In the genomic region with DNA sequence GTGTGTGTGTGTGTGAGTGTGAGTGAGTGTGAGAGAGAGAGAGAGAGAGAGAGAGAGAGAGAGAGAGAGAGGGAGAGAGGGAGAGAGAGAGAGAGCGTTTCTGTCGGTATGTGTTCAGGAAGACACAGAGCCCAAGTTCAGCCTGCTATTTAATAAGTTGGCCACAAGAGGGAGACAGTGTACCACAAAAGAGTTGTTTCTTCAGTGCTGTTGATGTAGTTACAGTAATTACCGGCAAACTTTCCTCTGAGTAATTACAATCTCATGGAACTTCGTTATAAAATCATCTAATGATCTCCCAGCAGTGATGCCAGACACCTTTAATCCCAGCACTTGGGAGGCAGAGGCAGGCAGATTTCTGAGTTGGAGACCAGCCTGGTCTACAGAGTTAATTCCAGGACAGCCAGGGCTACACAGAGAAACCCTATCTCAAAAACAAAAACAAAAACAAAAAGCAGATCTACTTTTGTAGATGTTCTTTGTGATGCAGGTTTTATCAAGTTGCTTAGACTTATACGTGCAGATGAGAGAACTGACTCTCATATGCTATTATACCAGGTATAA, we compare ENCODE assay signal across 8 mouse cellular contexts. TPM values are rescaled to one million over a fixed set of nuclear protein-coding genes. Genes with fewer than 3 reads are reported as not detected.
A peak's percentile ranks its signal among the peaks of the same experiment; 100 is the strongest.
DNase-seq lines count a peak whose midpoint lies in the region; ATAC-seq and TF ChIP-seq lines count a peak whose summit lies in the region.

No protein-coding gene starts in this region.

- peak; percentile 52; the same call in 1 of the 2 replicates for ATAC-seq in limb, embryonic 12.5 days (ENCODE audit: insufficient number of reproducible peaks, insufficient read depth, low FRiP score, low TSS enrichment, low read depth)
- 0 out of 2 replicates have a peak, but pooled peaks have one; percentile 50 for ATAC-seq in midbrain, postnatal 0 days (ENCODE audit: low FRiP score)

- no peaks in the 10 kb centered on the region for H3K36me3 ChIP-seq in limb, embryonic 12.5 days
- no peaks in the 10 kb centered on the region for H3K36me3 ChIP-seq in midbrain, postnatal 0 days (ENCODE audit: insufficient read depth, low read length)

- H3K4me3 ChIP-seq in limb, embryonic 12.5 days (replicated peaks), result no peak overlapping the region
- H3K4me3 ChIP-seq in midbrain, postnatal 0 days (ENCODE audit: low read depth, low read length), result no peak overlapping the region

- H3K9ac ChIP-seq in limb, embryonic 12.5 days (replicated peaks), result peak overlapping the region; percentile 40; the same call in 1 of the 2 replicates
- H3K9ac ChIP-seq in midbrain, postnatal 0 days (replicated peaks; ENCODE audit: low read length, poor library complexity, severe bottlenecking), result no peak overlapping the region

- no peaks in the 10 kb centered on the region for H3K9me3 ChIP-seq in limb, embryonic 12.5 days
- no peaks in the 10 kb centered on the region for H3K9me3 ChIP-seq in midbrain, postnatal 0 days (ENCODE audit: low read length)

- H3K4me1 ChIP-seq in limb, embryonic 12.5 days (replicated peaks), result no peaks in the 10 kb centered on the region
- no peaks in the 10 kb centered on the region for H3K4me1 ChIP-seq in midbrain, postnatal 0 days (ENCODE audit: insufficient read depth, low read length)

- DNase-seq in 3134 (ENCODE audit: extremely low read depth, insufficient read length, low spot score) (peak; percentile 46), ES-CJ7 (ENCODE audit: low read depth, low spot score) (peak; percentile 86)
- peak; percentile 59 to 78 for DNase-seq in cerebellum, postnatal 10 days
- DNase-seq in frontal cortex, postnatal 10 days (ENCODE audit: low spot score in 2 of 2), result peak; percentile 39 to 40
- peak; percentile 32 to 54 for DNase-seq in kidney, adult 8-10 months
- DNase-seq in midbrain, postnatal 0 days (ENCODE audit: low spot score), result peak; percentile 93
- peak; percentile 48 for DNase-seq in yolk sac, embryonic 10.5 days (ENCODE audit: low spot score)

- peak overlapping the region; percentile 33; the same call in 1 of the 2 replicates for H3K4me2 ChIP-seq in limb, embryonic 12.5 days
- H3K4me2 ChIP-seq in midbrain, postnatal 0 days (ENCODE audit: low read depth, low read length, poor library complexity, severe bottlenecking), result no peak overlapping the region

- no peaks in the 10 kb centered on the region for H3K27me3 ChIP-seq in limb, embryonic 12.5 days
- H3K27me3 ChIP-seq in midbrain, postnatal 0 days (ENCODE audit: insufficient read depth, low read length), result no peaks in the 10 kb centered on the region

- peak; percentile 91 for TF ChIP-seq CTCF in midbrain, postnatal 0 days (IDR thresholded peaks at IDR 0.05)

- H3K27ac ChIP-seq in limb, embryonic 12.5 days, result no peak overlapping the region
- H3K27ac ChIP-seq in midbrain, postnatal 0 days (ENCODE audit: low read depth, low read length), result no peak overlapping the region

- WGBS in limb, embryonic 12.5 days, result 10% methylated on average over 5 of the region's 5 CpGs
- WGBS in midbrain, postnatal 0 days, result 12% methylated on average over 4 of the region's 5 CpGs

RNA-seq across cellular contexts. Expression of gene Tfpi, which starts 21.3 kb away (rescaled TPM):
- polyA plus RNA-seq in limb, embryonic 12.5 days (2016; fragmentation: Nextera tagmentation; extraction: Ambion mirVana), result 15.1 and 16.2 TPM in 2 replicates
- total RNA-seq in midbrain, postnatal 0 days (2014; rRNA removed), result 10.0 and 10.4 TPM in 2 replicates
- 13.2 and 13.3 TPM in 2 replicates for polyA plus RNA-seq in midbrain, postnatal 0 days (2015; fragmentation: Nextera tagmentation; extraction: Ambion mirVana)

RNA-seq across cellular contexts. Expression of gene Calcrl, which starts 30.1 kb away (rescaled TPM):
- 12.7 and 12.9 TPM in 2 replicates for polyA plus RNA-seq in limb, embryonic 12.5 days (2016; fragmentation: Nextera tagmentation; extraction: Ambion mirVana)
- total RNA-seq in midbrain, postnatal 0 days (2014; rRNA removed), result 11.0 and 19.5 TPM in 2 replicates
- polyA plus RNA-seq in midbrain, postnatal 0 days (2015; fragmentation: Nextera tagmentation; extraction: Ambion mirVana), result 6.0 TPM in 2 replicates

Comparison
In these comparisons a context has a peak if more than half of its experiments do, and no peak if none do; other contexts are left out.
1. DNase-seq: peak in every context shown above with its lines; median percentile 93 in midbrain, postnatal 0 days; 86 in ES-CJ7; 68 in cerebellum, postnatal 10 days; 48 in yolk sac, embryonic 10.5 days; 46 in 3134; 43 in kidney, adult 8-10 months; 40 in frontal cortex, postnatal 10 days.